Mouse (Mus musculus): Measurements from ENCODE around the gene Grik1. TPM values are rescaled to one million over a fixed set of nuclear protein-coding genes. Genes with fewer than 3 reads are reported as not detected.

Grik1 gene
- polyA plus RNA-seq, 2 experiments from 2014 or later: not detected

DNA sequence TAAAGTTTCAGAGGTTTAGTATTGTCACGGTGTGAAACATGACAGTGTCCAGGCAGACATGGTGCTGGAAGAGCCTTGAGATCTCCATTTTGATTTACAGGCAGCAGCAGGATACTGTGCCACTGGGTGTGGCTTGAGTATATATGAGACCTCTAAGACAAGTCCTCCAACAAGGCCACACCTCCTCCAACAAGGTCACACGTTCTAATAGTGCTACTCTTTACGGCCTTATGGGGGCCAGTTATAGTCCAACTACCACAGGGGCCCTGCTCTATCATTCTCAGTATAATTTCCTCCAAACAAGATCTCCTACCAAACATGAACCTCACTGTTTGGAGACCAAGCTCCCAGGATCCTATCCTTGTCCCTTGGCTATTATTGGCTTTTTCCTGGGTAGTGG is 441.3 kb downstream of the Grik1 start:
- no peak for ATAC-seq

Other genes starting within 250 kb of the Grik1 start
- not detected for gene Cldn17, start 216.7 kb upstream of the Grik1 start, polyA plus RNA-seq (2017; shearing (Covaris generic))